Mouse (Mus musculus): ENCODE results near the gene Vps13d. TPM values are rescaled to one million over a fixed set of nuclear protein-coding genes. Genes with fewer than 3 reads are reported as not detected.
A peak's percentile ranks its signal among the peaks of the same experiment; 100 is the strongest.

Vps13d gene
- polyA plus RNA-seq, 1 experiment from 2014 or later, result 11.4 TPM

- Histone ChIP-seq H3K4me2 (ENCODE audit: low read length) (no peak overlapping the region), H3K4me3 (ENCODE audit: low read length) (no peak overlapping the region), H3K27ac (ENCODE audit: low read depth, low read length) (no peak overlapping the region), H3K27me3 (replicated peaks; ENCODE audit: control insufficient read depth, insufficient read depth, low read length) (no peaks in the 10 kb centered on the region), H3K9me3 (ENCODE audit: control insufficient read depth, low read length) (no peaks in the 10 kb centered on the region), H3K4me1 (ENCODE audit: control insufficient read depth, insufficient read depth, low read depth, low read length) (no peaks in the 10 kb centered on the region), H3K36me3 (ENCODE audit: control insufficient read depth, insufficient read depth, low read length) (no peaks in the 10 kb centered on the region), H3K9ac (ENCODE audit: low read depth, low read length) (no peak overlapping the region)
- 70% methylated on average over 3 of the region's 3 CpGs for WGBS
- peak; percentile 97 for ATAC-seq
These were observed 258.1 kb downstream of the Vps13d start for GRCm38 (mm10) chr4:144936563-144937154.

GRCm38 (mm10) chr4:144934501-144934900 is 260.3 kb downstream of the Vps13d start:
- H3K4me3 ChIP-seq (ENCODE audit: low read length), result no peak overlapping the region
- no peaks in the 10 kb centered on the region for H3K36me3 ChIP-seq (ENCODE audit: control insufficient read depth, insufficient read depth, low read length)
- no peak overlapping the region for H3K27ac ChIP-seq (ENCODE audit: low read depth, low read length)
- H3K4me1 ChIP-seq (ENCODE audit: control insufficient read depth, insufficient read depth, low read depth, low read length), result peaks cover 4% of the 10 kb centered on the region; the same call in 1 of the 2 replicates
- no peaks in the 10 kb centered on the region for H3K27me3 ChIP-seq (replicated peaks; ENCODE audit: control insufficient read depth, insufficient read depth, low read length)
- ATAC-seq, result no peak
- no peak overlapping the region for H3K9ac ChIP-seq (ENCODE audit: low read depth, low read length)
- 12% methylated on average over 1 of the region's 1 CpGs for WGBS
- H3K4me2 ChIP-seq (ENCODE audit: low read length), result no peak overlapping the region
- no peaks in the 10 kb centered on the region for H3K9me3 ChIP-seq (ENCODE audit: control insufficient read depth, low read length)

GRCm38 (mm10) chr4:144931167-144931566 is 263.6 kb downstream of the Vps13d start:
- H3K27ac ChIP-seq (ENCODE audit: low read depth, low read length), result 0 out of 2 replicates have a peak overlapping the region, but pooled peaks have one; percentile 4
- H3K9ac ChIP-seq (ENCODE audit: low read depth, low read length), result no peak overlapping the region
- WGBS, result 95% methylated on average over 7 of the region's 7 CpGs

GRCm38 (mm10) chr4:144930366-144930765 is 264.4 kb downstream of the Vps13d start:
- Histone ChIP-seq H3K4me1 (ENCODE audit: control insufficient read depth, insufficient read depth, low read depth, low read length) (peaks cover 4% of the 10 kb centered on the region; the same call in 1 of the 2 replicates), H3K27me3 (replicated peaks; ENCODE audit: control insufficient read depth, insufficient read depth, low read length) (no peaks in the 10 kb centered on the region), H3K9me3 (ENCODE audit: control insufficient read depth, low read length) (no peaks in the 10 kb centered on the region), H3K4me3 (ENCODE audit: low read length) (no peak overlapping the region), H3K27ac (ENCODE audit: low read depth, low read length) (peak overlapping the region; percentile 40), H3K4me2 (ENCODE audit: low read length) (no peak overlapping the region), H3K9ac (ENCODE audit: low read depth, low read length) (no peak overlapping the region), H3K36me3 (ENCODE audit: control insufficient read depth, insufficient read depth, low read length) (no peaks in the 10 kb centered on the region)
- peak; percentile 76 for ATAC-seq
- 40% methylated on average over 10 of the region's 10 CpGs for WGBS

More at GRCm38 (mm10) chr4:144931167-144931566, 263.6 kb downstream of the Vps13d start:
- H3K4me2 ChIP-seq (ENCODE audit: low read length), result no peak overlapping the region
- no peaks in the 10 kb centered on the region for H3K27me3 ChIP-seq (replicated peaks; ENCODE audit: control insufficient read depth, insufficient read depth, low read length)
- no peak for ATAC-seq
- H3K4me3 ChIP-seq (ENCODE audit: low read length), result no peak overlapping the region
- peaks cover 4% of the 10 kb centered on the region; the same call in 1 of the 2 replicates for H3K4me1 ChIP-seq (ENCODE audit: control insufficient read depth, insufficient read depth, low read depth, low read length)
- no peaks in the 10 kb centered on the region for H3K36me3 ChIP-seq (ENCODE audit: control insufficient read depth, insufficient read depth, low read length)
- no peaks in the 10 kb centered on the region for H3K9me3 ChIP-seq (ENCODE audit: control insufficient read depth, low read length)

GRCm38 (mm10) chr4:144929811-144930221 is 265.0 kb downstream of the Vps13d start:
- Histone ChIP-seq H3K4me1 (ENCODE audit: control insufficient read depth, insufficient read depth, low read depth, low read length) (peaks cover 4% of the 10 kb centered on the region; the same call in 1 of the 2 replicates), H3K27ac (ENCODE audit: low read depth, low read length) (peak overlapping the region; percentile 40), H3K27me3 (replicated peaks; ENCODE audit: control insufficient read depth, insufficient read depth, low read length) (no peaks in the 10 kb centered on the region), H3K9me3 (ENCODE audit: control insufficient read depth, low read length) (no peaks in the 10 kb centered on the region), H3K9ac (ENCODE audit: low read depth, low read length) (no peak overlapping the region), H3K36me3 (ENCODE audit: control insufficient read depth, insufficient read depth, low read length) (no peaks in the 10 kb centered on the region), H3K4me2 (ENCODE audit: low read length) (no peak overlapping the region), H3K4me3 (ENCODE audit: low read length) (no peak overlapping the region)
- WGBS, result 73% methylated on average over 1 of the region's 1 CpGs
- ATAC-seq, result peak; percentile 93

GRCm38 (mm10) chr4:144928693-144929436 is 265.9 kb downstream of the Vps13d start:
- WGBS, result 76% methylated on average over 5 of the region's 5 CpGs
- no peak overlapping the region for H3K4me3 ChIP-seq (ENCODE audit: low read length)
- no peaks in the 10 kb centered on the region for H3K36me3 ChIP-seq (ENCODE audit: control insufficient read depth, insufficient read depth, low read length)
- no peaks in the 10 kb centered on the region for H3K27me3 ChIP-seq (replicated peaks; ENCODE audit: control insufficient read depth, insufficient read depth, low read length)
- no peak overlapping the region for H3K9ac ChIP-seq (ENCODE audit: low read depth, low read length)
- H3K9me3 ChIP-seq (ENCODE audit: control insufficient read depth, low read length), result no peaks in the 10 kb centered on the region
- ATAC-seq, result no peak
- H3K27ac ChIP-seq (ENCODE audit: low read depth, low read length), result peak overlapping the region; percentile 40; the same call in 1 of the 2 replicates
- H3K4me2 ChIP-seq (ENCODE audit: low read length), result no peak overlapping the region
- H3K4me1 ChIP-seq (ENCODE audit: control insufficient read depth, insufficient read depth, low read depth, low read length), result peaks cover 4% of the 10 kb centered on the region; the same call in 1 of the 2 replicates

Other genes with a start within 250 kb of the Vps13d start
- 3.9 and 4.3 TPM in 2 replicates for gene Tnfrsf1b, start 51.9 kb upstream of the Vps13d start, polyA plus RNA-seq (2015; fragmentation: Nextera tagmentation; extraction: Ambion mirVana)
- gene Tnfrsf8, start 120.2 kb upstream of the Vps13d start, polyA plus RNA-seq (2015; fragmentation: Nextera tagmentation; extraction: Ambion mirVana), result 0.65 and 0.85 TPM in 2 replicates